Comparison of ENCODE assay signal across 15 mouse cellular contexts in genomic region chr1:46864175-46864885, GRCm38 (mm10). TPM values are rescaled to one million over a fixed set of nuclear protein-coding genes. Genes with fewer than 3 reads are reported as not detected.
DNase-seq lines count a peak whose midpoint lies in the region; ATAC-seq and TF ChIP-seq lines count a peak whose summit lies in the region.
"Had no signal": no experiment of that assay in that cellular context is flagged by ENCODE, and none has a peak within 500 bp of the region (broad histone marks: within the 10 kb centered on the region; RNA-seq: fewer than 3 reads in every experiment).

No protein-coding gene starts in this region.

- no peaks in the 10 kb centered on the region for H3K36me3 ChIP-seq in kidney, embryonic 14.5 days (ENCODE audit: control insufficient read depth, insufficient read depth, low read length)
- H3K36me3 ChIP-seq in kidney, postnatal 0 days (ENCODE audit: insufficient read depth, low read length), result no peaks in the 10 kb centered on the region
- H3K36me3 ChIP-seq in stomach, embryonic 16.5 days (ENCODE audit: control insufficient read depth, insufficient read depth, low read length), result no peaks in the 10 kb centered on the region
- H3K36me3 ChIP-seq: intestine, embryonic 15.5 days; midbrain, embryonic 13.5 days had no signal

- H3K4me3 ChIP-seq in kidney, embryonic 14.5 days (ENCODE audit: low read length), result no peak overlapping the region
- no peak overlapping the region for H3K4me3 ChIP-seq in kidney, postnatal 0 days (replicated peaks; ENCODE audit: low read depth, low read length)
- H3K4me3 ChIP-seq in stomach, embryonic 16.5 days (replicated peaks; ENCODE audit: low read length), result no peak overlapping the region
- H3K4me3 ChIP-seq: erythroblast, embryonic 14.5 days; intestine, embryonic 15.5 days; midbrain, embryonic 13.5 days had no signal

- 81% methylated on average over 7 of the region's 7 CpGs for WGBS in kidney, embryonic 14.5 days
- 74% methylated on average over 7 of the region's 7 CpGs for WGBS in kidney, postnatal 0 days
- 80% methylated on average over 7 of the region's 7 CpGs for WGBS in stomach, embryonic 16.5 days

- ATAC-seq in kidney, embryonic 14.5 days (ENCODE audit: low FRiP score, low TSS enrichment), result no peak
- peak; percentile 78; the same call in 1 of the 2 replicates for ATAC-seq in kidney, postnatal 0 days (replicated peaks; ENCODE audit: low FRiP score, low read depth)
- peak; percentile 47; the same call in 1 of the 2 replicates for ATAC-seq in stomach, embryonic 16.5 days (ENCODE audit: insufficient read depth, low FRiP score)
- ATAC-seq: intestine, embryonic 15.5 days; midbrain, embryonic 13.5 days had no signal

- H3K9me3 ChIP-seq in kidney, embryonic 14.5 days (ENCODE audit: control insufficient read depth, low read length), result no peaks in the 10 kb centered on the region
- H3K9me3 ChIP-seq in kidney, postnatal 0 days (replicated peaks; ENCODE audit: low read length), result no peaks in the 10 kb centered on the region
- no peaks in the 10 kb centered on the region for H3K9me3 ChIP-seq in stomach, embryonic 16.5 days (replicated peaks; ENCODE audit: control insufficient read depth, low read length)
- H3K9me3 ChIP-seq: intestine, embryonic 15.5 days; midbrain, embryonic 13.5 days had no signal

- no peak overlapping the region for H3K4me2 ChIP-seq in kidney, embryonic 14.5 days (replicated peaks; ENCODE audit: low read depth, low read length)
- no peak overlapping the region for H3K4me2 ChIP-seq in kidney, postnatal 0 days (ENCODE audit: low read length)
- no peak overlapping the region for H3K4me2 ChIP-seq in stomach, embryonic 16.5 days (ENCODE audit: low read depth, low read length)
- H3K4me2 ChIP-seq: intestine, embryonic 15.5 days; midbrain, embryonic 13.5 days had no signal

- DNase-seq in adrenal gland, adult (ENCODE audit: inconsistent age in 2 of 2, low spot score in 1 of 2), result peak; percentile 9 to 48
- DNase-seq in adrenal gland, postnatal 4 days (ENCODE audit: low spot score in 2 of 2), result no peak
- peak; percentile 57 for DNase-seq in kidney, adult 18-20 months
- DNase-seq in kidney, postnatal 0 days (ENCODE audit: low spot score), result no peak
- DNase-seq in urinary bladder, postnatal 36 days (ENCODE audit: low spot score in 2 of 2), result no peak
- no peak for DNase-seq in lung, postnatal 14 days
- DNase-seq: cerebellum, postnatal 10 days; gastrocnemius, postnatal 14 days; thymus, adult 18-20 months had no signal

- TF ChIP-seq CTCF in kidney, postnatal 0 days (IDR thresholded peaks at IDR 0.05; ENCODE audit: low read depth), result no peak

- H3K4me1 ChIP-seq in kidney, embryonic 14.5 days (ENCODE audit: control insufficient read depth, insufficient read depth, low read length), result no peaks in the 10 kb centered on the region
- H3K4me1 ChIP-seq in kidney, postnatal 0 days (replicated peaks; ENCODE audit: insufficient read depth, low read length), result no peaks in the 10 kb centered on the region; the same call in 1 of the 2 replicates
- H3K4me1 ChIP-seq in stomach, embryonic 16.5 days (ENCODE audit: control insufficient read depth, insufficient read depth, low read length), result no peaks in the 10 kb centered on the region
- H3K4me1 ChIP-seq: intestine, embryonic 15.5 days; midbrain, embryonic 13.5 days had no signal

- no peaks in the 10 kb centered on the region for H3K27me3 ChIP-seq in kidney, embryonic 14.5 days (ENCODE audit: control insufficient read depth, insufficient read depth, low read length)
- no peaks in the 10 kb centered on the region for H3K27me3 ChIP-seq in kidney, postnatal 0 days (ENCODE audit: insufficient read depth, low read length)
- no peaks in the 10 kb centered on the region for H3K27me3 ChIP-seq in stomach, embryonic 16.5 days (ENCODE audit: control insufficient read depth, insufficient read depth, low read length)
- H3K27me3 ChIP-seq: intestine, embryonic 15.5 days; midbrain, embryonic 13.5 days had no signal

- H3K27ac ChIP-seq in kidney, embryonic 14.5 days (ENCODE audit: low read depth, low read length), result no peak overlapping the region
- H3K27ac ChIP-seq in kidney, postnatal 0 days, result peak overlapping the region; percentile 19; the same call in 1 of the 2 replicates
- H3K27ac ChIP-seq in stomach, embryonic 16.5 days (ENCODE audit: low read length), result no peak overlapping the region
- H3K27ac ChIP-seq: intestine, embryonic 15.5 days; liver, embryonic 14.5 days; midbrain, embryonic 13.5 days had no signal

- H3K9ac ChIP-seq in kidney, embryonic 14.5 days (ENCODE audit: low read depth, low read length), result no peak overlapping the region
- H3K9ac ChIP-seq in kidney, postnatal 0 days (ENCODE audit: low read depth, low read length), result no peak overlapping the region
- no peak overlapping the region for H3K9ac ChIP-seq in stomach, embryonic 16.5 days (ENCODE audit: low read length)
- H3K9ac ChIP-seq: intestine, embryonic 15.5 days; liver, embryonic 14.5 days; midbrain, embryonic 13.5 days had no signal

RNA-seq across cellular contexts. Expression of gene Slc39a10, which starts 28.3 kb away (rescaled TPM):
- total RNA-seq in adrenal gland, postnatal 4 days (2021), result 10 to 100 TPM; 23.2 to 27.4 TPM
- 47.5 and 66.8 TPM in 2 replicates for polyA plus RNA-seq in kidney, embryonic 14.5 days (2014; fragmentation: Nextera tagmentation; extraction: Ambion mirVana)
- 29.9 and 32.5 TPM in 2 replicates for polyA plus RNA-seq in kidney, postnatal 0 days (2015; fragmentation: Nextera tagmentation; extraction: Ambion mirVana)
- polyA plus RNA-seq in stomach, embryonic 16.5 days (2015; fragmentation: Nextera tagmentation; extraction: Ambion mirVana), result 46.9 and 47.2 TPM in 2 replicates

Comparison
In these comparisons a context has a peak if more than half of its experiments do, and no peak if none do; other contexts are left out.
1. DNase-seq: peak in adrenal gland, adult (2 of 2) and kidney, adult 18-20 months (single experiment); none in adrenal gland, postnatal 4 days (0 of 2), kidney, postnatal 0 days (single experiment), urinary bladder, postnatal 36 days (0 of 2) and lung, postnatal 14 days (single experiment).